Mouse (Mus musculus) gastrocnemius, adult 18-20 months (tissue): ENCODE measurements around the gene Pcmt1. TPM values are rescaled to one million over a fixed set of nuclear protein-coding genes. Genes with fewer than 3 reads are reported as not detected.

Experiments
- DNase-seq: peaks from one replicate; pipeline ENCODE4 v3.0.0; 2021; ENCODE audit warnings: low spot score
- total RNA-seq, 2 experiments: library from RNA; stranded (reverse); gene quantifications; 2 replicates each; pipeline ENCODE4 v1.2.3; 2021

Pcmt1 gene
- total RNA-seq, 2 experiments from 2014 or later, result 107 to 120 TPM

DNA sequence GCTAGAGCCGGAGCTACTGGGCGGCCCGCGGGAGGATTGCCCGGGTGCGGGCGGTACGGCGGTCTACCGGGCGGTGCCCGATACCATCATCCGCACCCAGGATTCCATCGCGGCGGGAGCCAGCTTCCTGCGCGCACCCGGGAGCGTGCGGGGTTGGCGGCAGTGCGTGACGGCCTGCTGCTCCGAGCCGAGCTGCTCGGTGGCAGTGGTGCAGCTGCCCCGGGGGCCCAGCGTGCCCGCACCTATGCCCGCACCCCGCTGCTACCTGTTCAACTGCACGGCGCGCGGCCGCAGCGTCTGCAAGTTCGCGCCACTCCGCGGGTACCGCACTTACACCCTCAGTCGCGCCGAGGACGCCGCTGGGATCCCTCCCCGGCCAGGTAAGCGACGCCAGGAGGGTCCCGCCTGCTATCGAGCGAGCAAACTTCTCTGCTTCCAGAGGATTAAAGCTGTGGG, 90.7 kb downstream of the Pcmt1 start:
- no peak for DNase-seq

DNA sequence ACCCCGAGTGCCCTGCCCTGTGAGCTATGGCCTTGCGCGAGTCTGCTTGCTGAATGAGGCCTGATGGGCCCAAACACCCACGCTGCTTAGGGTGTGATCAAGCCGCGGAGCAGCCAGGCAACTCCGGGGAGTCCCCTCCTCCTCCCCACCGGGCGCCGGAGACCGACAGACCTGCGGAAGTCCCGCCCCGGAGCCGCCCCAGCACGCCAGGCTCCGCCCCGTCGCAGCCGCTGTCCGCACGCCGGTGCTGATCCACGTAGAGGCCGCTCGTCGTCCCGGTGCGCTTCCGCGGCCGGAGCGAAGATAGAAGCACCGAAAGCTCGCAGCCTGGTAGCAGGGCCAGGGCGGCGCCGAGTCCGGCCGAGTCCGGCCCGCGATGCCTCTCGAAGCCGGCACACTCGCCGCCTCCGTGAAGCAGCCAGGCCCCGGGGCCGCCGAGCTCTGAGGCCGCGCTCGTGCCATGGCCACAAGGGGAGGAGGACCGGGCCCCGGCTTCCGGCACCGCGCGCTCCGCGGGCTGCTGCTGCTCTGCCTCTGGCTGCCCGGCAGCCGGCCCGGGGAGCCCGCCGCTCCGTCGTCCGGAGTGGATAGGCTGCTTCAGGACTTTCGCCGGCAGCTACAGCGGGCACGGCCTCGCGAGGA, 91.2 kb downstream of the Pcmt1 start, which contains the start of gene Lrp11:
TSS of gene Lrp11 (plus strand) at position 209 of the 642 bp plus-strand sequence.
- DNase-seq, result peak; percentile 90

DNA sequence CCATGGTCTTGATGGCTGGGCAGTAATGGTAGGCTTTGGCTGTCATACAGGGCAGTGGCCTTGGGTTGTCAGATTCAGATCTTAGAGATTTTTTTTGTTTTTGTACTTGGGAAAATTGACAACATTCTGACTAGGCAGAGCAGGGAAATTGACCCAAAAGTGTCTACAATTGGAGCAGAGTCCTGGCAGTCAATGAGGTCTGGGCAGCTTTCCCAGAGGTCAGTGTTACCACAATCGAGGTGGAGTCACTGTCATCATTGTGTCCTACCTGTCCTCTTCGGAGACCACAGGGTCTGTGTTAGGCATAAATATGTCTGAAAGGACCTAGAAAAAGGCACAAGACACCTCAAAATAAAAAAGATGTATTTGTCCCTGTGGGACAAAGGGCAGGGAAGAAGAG, 94.2 kb downstream of the Pcmt1 start:
- DNase-seq, result no peak

DNA sequence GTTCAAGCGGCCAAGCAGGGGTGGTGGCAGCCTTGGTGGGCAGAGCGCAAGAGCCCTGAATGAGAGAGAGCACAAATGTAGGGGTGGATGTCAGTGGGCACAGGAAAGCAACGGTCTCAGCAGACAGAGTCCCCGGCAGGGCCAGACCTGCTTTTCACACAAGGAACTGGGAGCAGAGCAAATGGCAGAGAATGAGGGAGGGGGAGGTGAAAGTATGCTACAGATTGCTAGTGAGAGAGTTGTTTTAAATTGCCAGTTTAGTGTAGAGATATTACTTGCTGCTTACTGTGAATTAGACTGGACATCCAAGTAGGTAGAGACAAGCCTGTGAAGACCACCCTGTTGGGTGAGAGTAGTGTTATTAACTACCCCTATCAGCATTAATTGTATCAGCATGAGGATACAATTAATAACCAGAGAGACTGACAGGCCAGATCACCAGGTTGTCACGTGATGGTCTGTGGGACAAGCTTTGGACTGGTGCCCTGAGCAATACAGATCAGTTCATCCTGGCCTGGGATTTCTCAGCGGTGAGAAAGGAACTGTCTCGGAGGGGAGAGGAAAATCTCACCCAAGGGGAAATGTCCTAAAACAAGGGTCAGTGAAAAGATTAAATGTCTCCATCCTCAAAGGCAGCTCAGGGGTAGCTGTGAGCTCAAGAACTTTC, 97.9 kb downstream of the Pcmt1 start:
- DNase-seq, result no peak

DNA sequence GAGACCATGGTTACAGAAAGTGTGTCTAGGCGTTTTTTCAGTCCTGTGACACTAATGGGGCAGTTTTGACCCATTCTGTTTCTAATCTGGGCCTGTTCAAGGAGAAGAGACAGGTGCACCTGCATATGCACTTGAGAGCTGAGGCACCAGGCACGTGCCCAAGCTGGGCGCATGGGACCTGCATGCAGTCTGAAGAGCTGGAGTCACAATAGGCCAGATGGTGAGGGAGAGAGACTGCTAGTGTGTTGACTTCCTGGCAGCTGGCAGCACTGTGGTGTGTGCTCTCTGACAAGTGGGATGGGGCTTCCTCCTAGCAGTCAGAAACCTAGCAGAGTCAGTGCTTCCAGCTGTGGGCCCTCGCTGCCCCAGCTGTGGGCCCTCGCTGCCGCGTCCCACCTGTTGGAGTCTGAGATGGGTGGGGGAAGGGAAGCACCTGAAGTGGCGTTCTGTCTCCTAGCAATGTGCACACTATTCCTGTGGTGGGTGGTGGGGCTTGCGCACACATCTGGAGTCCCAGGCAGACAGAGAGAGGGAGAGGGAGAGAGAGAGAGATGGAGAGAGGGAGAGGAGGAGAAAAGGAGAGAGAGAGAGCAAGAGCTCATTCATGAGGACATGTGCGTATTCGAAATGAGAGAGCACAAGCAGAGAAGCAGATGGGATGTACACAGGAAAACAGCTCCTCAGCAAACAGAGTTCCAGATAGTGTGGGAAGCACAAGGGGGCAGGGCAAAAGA, 98.6 kb downstream of the Pcmt1 start:
- no peak for DNase-seq

DNA sequence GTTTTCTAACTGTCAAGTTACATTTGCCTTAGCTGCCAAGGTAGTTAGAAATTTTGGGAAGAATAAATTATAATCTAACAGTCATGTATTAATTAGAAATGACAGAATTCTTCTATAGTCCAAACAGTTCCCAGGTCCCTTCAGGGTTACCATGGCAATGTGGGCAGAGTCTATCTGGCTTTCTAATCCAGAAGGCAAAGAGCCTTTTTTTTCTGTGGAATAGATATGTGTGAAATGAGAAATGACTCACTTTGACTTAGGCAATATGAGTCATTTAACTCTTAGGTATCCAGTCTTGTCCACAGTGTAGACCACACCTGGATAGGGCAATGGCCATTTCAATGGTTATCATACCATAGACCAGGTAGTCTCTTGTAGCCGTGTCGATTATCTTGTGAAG, 99.5 kb downstream of the Pcmt1 start:
- DNase-seq, result no peak

Other genes starting within 250 kb of the Pcmt1 start
- gene Ulbp1, start 207.5 kb downstream of the Pcmt1 start, total RNA-seq, result under 1 TPM; 0.09 TPM
- 1 to 10 TPM; 1.6 to 1.7 TPM for gene Lrp11, start 91.3 kb downstream of the Pcmt1 start, total RNA-seq
- gene Nup43, start 13.6 kb downstream of the Pcmt1 start, total RNA-seq, result 1 to 10 TPM; 5.8 TPM
- 10 to 100 TPM in 1 of 2 experiments, 1 to 10 TPM in 1; 8.3 to 11.1 TPM for gene Lats1, start 78 bp upstream of the Pcmt1 start, total RNA-seq
- 10 to 100 TPM; 11.8 to 13.9 TPM for gene Katna1, start 44.9 kb upstream of the Pcmt1 start, total RNA-seq
- gene Ginm1, start 111.7 kb upstream of the Pcmt1 start, total RNA-seq, result 100 to 1,000 TPM; 101 to 102 TPM
- gene Ppil4, start 111.8 kb upstream of the Pcmt1 start, total RNA-seq, result 10 to 100 TPM; 10.5 to 11.9 TPM
- gene Zc3h12d, start 151.3 kb upstream of the Pcmt1 start, total RNA-seq, result under 1 TPM in 1 of 2 experiments, not detected in 1; 0.11 TPM